Mouse (Mus musculus) lung, postnatal 36 days (tissue): ENCODE results near the gene Arl4d.

Experiments used
- DNase-seq: peaks from one replicate; pipeline ENCODE4 v3.0.0; 2022; ENCODE audit warnings: mixed read lengths

Gene Arl4d

DNA sequence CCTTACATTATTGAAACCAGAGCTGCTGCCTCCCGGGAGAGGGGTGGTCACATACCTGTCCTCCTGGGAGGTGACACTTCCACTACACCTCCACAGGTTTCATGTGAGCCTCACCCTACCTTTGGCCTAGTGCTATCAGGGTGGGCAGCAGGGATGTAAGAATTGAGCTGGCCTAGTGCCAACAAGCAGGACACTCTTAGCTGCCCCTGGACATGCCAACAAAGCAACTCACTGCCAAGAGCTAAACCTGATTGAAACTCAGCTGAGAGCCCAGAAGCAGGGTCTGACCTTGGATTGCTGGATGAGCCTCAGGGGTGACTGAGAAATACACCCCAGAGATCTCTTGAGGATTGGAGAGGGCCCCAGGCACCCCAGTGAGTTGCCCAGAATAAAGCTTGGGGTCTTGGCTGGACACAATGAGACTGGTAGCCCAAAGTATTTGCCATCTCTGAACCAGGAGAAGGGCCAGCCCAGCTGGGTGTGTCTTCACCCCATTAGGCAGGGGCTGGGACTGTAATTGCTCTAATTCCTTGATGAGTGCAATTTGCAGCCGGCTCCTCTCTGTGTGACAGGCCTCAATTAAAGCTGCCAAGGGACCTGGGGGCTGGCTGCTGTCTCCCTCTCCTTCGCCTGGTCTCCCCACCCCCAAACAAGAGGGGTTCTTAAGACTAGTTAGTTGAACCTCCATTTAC lies 15.4 kb downstream of the Arl4d start:
- DNase-seq: no peak

DNA sequence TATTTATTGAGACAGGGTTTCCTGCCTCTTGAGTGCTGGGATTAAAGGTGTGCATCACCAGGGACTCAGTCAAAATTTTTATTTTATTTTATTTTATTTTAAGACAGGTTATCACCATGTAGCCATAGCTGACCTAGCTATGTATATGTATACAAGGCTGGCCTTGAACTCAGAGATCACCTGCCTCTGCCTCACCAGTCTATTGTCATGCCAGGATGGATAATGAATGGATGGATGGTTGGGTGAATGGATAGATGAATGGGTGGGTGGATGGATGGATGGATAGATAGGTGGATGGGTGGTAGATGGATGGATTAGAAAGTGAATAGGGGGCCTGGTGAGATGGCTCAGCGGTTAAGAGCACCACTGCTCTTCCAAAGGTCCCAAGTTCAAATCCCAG lies 16.6 kb downstream of the Arl4d start:
- DNase-seq: no peak

DNA sequence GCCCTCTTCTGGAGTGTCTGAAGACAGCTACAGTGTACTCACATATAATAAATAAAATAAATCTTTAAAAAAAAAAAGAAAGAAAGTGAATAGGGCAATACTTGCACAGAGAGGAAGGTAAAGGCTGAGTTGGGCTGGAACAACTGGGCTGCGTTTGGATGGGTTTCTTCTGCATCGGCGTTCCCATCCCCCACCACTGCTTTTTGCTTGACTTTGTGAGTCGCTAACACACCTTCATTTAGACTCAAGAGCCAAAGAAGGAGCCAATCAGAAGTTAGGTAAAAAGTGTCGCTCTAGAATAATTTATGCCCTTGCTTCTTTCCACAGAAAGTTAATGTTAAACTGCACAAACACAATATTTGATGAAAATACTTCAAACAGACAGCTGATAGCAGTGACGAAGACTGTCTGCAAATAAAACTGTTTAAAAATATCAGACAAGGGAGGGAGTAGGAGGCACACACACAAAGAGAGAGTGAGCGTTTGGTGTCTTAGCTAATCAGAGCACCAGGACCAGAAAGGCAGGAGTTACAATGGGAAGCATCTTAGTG lies 17.1 kb downstream of the Arl4d start:
- no peak for DNase-seq

DNA sequence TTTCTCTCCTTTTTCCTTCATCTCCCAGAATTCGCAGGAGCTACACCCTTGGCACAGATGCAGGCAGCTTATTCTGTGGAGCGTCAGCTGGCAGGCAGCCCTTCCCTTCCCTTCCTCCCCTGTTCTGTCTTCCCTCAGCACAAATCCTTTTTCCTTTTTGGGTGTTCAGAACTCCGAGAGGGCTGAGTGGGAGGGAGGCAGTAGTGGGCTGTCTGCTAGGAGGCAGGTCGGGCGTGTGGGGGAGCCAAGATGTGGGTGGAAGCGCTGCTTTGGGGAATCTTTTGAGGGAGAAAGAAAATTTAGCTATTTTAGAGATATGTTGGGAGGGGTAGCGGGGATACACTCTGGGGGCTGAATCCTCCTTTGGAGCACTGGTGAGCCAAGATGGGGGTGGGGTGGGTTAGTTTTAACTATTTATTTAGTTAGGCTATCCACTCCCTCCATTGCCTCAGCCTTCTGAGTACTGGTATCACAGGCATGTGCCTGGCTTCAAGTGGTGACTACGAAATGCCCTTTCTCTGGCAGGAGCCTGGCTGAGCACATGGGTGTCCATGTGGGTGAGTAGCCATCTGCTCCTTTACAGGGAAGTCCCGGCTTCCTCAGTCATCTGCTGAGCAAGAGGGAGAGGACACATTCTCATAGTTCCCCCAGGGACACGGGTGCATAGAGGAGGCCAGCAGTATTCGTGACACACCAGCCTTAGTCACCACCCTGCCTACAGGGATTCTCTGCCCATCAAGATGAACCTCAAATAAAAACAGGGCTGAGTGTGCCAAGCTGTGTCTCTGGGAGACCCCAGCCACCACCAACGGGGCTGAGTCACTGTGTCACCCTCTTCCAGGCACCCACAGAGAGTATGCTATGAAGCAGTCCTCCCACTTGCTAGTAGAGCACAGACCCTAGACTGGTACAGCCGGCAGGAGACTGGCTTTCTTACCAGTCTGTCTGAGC lies 22.3 kb downstream of the Arl4d start:
- peak; percentile 80 for DNase-seq

DNA sequence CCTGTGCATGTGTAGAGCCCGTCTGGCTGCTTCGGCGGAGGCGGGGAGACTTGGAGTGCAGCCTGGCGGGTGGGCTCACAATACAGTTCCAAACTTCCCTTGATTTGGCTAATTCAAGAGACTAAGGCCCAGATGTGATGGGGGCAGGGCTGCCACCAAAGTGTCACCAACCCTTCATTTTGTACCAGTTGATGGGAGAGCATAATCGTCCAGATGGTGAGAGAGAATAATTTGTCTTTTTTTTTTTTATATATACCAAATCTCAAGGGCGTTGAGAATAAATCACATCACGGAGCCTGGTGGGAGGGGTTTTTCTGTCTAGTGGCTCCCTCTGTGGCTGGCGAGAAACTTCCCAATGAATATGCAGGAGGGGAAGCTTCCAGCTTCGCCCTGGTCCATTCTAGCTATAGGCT lies 24.4 kb downstream of the Arl4d start:
- no peak for DNase-seq

DNA sequence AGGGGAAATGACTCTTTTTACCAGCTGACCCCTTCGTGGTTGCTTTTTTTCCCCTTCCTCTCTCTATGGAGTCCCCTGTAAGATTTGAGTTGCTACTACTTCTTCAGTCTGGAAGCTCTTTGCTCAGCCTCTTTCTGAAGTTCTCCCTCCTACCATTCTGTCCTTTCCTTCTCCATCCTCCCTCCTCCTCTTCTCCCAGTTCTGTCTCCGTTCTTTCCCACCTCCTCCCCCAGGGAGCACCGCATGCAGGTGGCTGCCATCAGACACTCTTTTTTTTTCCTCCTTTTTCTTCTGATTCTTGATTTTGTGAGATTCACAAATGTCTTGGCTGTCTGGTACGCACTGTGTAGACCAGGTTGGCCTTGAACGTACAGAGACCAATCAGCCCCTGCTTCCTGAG lies 25.0 kb downstream of the Arl4d start:
- no peak for DNase-seq

DNA sequence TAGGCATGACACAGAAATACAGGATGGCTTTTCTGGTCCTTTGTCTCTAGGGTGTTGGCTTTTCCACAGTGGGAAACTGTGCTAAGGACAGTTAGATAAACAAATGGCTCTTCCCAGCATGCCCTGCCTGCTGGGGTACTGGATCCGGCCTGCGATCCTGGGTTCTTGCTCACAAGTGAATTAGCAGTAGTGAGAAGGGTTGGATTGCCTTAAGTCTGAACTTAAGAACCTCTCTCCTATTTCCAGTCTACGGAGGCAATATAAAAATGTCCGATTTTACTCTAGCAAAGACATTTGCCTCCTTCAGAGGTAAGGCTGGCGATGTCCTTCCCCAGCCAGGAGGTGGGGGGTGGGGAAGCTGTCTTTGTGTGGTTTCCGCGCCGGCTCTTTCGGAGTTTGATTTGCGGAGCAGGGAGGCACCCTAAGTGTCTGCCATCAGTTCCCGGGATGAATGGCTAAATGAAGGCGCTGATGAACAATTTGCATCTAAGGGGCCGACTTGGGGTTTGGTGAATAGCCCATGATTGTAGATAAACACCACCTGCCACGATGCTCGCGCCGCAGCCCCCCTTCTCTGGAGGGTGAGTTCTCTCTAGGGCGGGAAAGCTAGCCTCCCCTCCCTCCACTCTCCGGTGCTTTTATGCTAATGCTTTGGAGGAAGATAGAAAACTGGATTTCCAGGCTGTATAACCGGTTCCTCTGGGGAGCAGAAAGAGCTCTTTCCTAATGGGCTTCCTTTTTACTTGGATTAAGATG lies 30.7 kb downstream of the Arl4d start:
- peak; percentile 64 for DNase-seq

DNA sequence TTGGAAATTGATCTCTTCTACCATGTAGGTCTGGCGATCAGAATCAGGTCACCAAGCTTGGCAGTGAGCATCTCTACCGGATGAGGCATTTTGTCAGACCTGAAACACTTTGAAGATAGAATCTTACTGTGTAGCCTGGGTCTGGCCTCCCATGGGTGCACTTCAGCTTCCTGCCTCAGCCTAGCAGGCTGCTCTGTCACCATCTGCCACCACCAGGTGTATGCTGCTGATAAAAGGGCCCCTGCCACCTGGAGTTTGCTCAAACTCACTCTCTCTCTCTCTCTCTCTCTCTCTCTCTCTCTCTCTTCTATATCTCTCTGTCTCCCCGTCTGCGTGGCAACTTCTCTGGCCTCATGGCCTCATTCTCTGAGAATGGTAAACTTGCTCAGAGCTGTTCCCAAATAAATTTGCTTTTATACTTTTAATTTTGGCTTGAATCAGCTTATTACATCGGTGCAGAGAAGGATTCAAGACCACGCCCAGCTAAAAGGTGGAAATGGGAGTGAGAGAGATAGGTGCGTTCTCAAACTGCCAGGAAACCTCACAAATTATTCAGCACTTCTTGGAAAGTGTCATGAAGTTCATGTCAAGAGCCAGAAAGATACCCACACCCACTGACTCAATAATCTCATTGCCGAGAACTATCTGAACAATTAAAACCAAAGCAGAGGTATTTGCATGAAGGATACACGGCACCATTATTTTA lies 32.0 kb downstream of the Arl4d start:
- DNase-seq: no peak

DNA sequence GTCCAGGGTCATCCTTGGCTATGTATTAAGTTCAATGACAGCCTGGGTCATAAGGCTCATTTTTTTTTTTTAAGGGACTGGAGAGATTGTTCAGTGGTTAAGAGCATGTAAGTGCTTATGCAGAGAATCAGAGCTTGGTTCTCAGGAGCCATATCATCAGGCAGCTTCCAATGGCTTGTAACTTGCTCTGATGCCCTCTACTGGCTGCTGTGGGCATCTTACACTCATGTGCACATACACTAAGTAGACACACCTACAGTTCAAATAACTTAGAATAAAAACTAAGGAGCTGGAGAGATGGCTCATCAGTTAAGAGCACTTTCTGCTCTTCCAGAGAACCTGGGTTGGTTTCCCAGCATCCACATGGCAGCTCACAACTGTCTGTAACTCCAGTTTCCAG lies 32.8 kb downstream of the Arl4d start:
- DNase-seq: no peak

DNA sequence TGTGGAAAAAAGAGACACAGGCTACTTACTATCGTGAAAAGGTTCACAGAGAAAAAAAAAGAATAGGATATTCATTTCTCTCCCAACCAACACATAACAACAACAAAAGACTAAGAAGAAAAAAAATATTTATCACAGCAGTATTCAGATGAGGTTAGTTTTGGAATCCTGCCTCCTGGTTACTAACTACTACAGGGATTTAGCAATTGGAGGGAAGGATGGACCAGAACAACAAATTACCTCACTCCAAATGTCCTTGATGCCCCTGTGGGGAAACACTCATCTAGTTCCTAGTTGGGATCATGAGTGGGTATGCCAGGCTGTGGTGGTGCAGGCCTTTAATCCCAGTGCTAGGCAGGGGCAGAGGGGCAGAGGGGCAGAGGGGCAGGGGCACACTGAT lies 34.2 kb downstream of the Arl4d start:
- DNase-seq: no peak

DNA sequence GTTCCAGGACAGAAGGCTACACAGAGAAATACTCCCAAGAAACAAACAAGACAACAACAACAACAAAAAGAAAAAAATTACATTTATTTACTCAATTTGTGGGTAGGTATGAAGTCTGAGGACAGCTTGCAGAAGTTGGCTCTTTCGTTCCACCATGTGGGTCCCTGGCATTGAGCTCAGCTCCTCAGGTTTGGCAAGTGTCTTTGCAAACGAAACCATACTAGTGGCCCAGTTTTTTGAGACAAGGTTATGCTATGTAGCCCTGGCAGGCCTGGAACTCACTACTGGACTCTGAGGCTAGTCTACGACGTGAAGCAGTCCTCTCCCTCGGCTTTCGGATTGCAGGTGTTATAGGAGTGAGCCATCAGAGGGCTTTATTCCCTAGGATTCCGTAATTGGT lies 34.6 kb downstream of the Arl4d start:
- DNase-seq: no peak

DNA sequence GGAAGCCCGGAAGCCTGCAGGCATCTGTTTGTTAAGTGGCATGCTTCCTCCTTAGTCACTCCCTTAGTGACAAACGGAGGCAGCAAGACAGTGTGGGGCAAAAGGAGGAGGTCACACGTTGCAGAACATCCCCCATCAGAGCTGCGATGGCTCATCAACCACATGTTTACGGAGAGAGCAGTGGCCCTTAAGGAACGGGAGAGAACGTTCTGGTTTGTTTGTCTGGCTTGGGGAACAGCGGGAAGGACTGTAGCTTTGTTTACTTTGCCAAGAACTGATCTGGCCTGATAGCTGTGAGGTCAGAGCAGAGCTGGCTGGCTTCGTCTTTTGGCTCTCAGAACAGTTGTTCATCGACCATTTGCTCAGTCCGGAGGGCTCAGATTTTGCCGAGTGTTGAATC lies 35.1 kb downstream of the Arl4d start:
- DNase-seq: peak; percentile 89

DNA sequence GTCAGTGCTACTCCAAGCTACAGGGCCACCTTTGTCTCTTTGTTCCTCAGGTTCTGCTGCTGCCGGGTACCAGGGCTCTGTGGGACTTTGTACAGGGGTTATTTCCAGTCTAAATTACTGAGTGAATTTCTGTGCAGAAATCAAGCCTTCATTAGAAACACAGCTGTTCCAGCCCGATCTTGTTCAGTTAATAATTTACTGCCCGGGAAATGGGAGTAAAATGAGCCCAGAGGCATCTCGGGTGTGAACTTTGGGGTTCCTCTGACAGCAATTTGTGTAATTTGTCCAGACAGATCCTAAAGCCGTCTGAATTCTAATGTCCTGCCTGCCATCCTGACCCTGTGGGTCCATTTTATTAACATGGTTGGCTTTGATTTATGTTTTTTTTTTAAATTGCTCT lies 38.7 kb downstream of the Arl4d start:
- DNase-seq: no peak

DNA sequence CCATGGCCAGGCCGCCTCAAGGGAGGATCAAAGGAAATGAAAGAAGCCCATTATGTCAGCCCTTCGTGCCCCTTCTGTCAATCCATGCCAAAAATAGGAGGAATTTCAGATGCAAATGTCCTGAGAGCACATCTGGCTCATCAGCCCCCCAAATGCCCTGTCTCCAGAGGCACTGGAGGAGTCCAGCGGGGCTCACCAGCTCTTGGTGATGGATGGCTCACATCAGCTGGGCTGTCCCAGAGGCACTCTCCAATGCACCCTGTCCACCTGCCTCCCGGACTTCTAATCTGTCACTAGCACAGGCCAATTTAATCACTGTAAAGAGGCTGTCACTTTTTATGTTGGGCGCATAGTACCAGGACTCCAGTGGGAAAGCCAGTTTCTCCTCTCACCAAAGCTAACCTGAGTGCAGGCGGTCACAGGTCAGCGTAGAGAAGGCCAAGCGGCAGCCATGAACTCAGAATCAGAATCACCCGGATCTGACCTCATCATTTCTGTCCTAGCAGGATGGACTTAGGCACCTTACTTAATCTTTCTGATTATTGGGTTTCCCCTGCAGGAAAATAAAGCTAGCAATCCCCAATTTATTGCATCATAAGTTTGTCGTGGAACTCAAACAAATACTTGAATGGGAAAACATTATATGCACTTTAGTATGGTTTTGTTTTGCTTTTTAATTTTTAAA lies 41.6 kb downstream of the Arl4d start:
- DNase-seq: no peak

DNA sequence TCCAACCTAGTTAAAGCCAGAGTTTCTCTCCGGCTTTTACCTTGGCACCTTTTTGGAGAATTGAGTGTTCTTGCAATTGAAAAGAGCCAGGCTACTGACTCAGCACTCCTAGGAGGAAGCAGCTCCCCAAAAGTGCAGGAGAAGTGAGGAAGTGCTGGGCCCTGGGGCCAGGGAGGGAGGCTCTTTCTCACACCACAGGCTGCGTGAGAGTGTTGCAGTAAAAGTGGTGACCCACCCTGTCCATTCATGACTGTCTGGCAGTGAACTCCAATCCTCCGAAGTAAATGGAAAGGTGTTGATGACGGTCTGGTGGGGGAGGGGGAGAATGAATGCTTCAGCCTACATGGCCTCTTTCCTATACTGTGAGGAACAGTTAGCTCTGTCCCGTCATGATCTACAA lies 43.1 kb downstream of the Arl4d start:
- DNase-seq: no peak

DNA sequence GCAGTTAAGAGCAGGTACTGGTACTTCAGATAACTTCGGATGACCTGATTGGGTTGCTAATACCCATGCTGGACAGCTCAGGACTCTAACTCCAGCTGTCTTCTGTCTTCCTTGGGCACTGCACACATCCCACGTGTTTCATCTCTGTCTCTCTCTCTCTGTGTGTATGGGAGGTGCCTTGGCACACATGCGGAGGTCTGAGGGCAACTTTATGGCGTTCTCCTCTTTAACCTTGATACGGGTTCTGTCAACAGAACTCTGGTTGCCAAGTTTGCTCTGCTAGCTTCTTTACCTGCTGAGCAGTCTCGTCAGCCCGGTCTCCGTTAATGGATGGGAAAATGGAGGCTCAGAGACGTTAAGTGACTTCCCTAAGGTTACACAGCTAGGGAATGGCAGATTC lies 47.5 kb downstream of the Arl4d start:
- DNase-seq: no peak

DNA sequence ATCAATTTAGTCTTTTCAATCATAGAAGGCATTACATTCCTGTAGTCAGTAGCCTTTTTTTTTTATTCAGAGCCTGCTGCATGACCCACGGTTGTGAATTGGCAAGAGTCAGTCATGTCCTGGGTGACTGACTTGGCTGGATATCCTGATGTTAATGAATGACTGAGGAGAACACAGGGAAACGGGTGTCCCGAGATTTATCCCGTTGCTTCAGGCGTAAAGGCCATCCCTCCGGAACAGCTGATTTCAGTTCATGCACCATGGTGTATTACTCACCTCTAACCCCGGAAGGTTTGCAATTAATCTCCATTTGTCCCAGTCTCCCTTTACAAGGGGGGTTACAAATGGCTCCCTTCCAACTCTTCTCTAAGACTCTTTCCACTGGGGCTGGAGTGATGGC lies 48.7 kb downstream of the Arl4d start:
- no peak for DNase-seq
